Mouse (Mus musculus) lung, embryonic 14.5 days (tissue): ENCODE data around the gene Rcn3. TPM values are rescaled to one million over a fixed set of nuclear protein-coding genes. Genes with fewer than 3 reads are reported as not detected.

Source experiments
- ATAC-seq: fragments of 200-750 bp; cut with Nextera tagmentation; 2 replicates; pipeline ENCODE4 v1.8.0; 2017; ENCODE audit warnings: mild to moderate bottlenecking, moderate TSS enrichment, moderate library complexity; ENCODE audit not compliant: insufficient read depth
- DNase-seq: peaks from one replicate; pipeline ENCODE4 v3.0.0-alpha.2; 2015
- H3K27ac ChIP-seq: fragments of 300-500 bp; sonication (generic); 2 replicates; pipeline ENCODE4 v1.5.1; 2014; ENCODE audit warnings: low read depth, mild to moderate bottlenecking, moderate library complexity
- H3K27me3 ChIP-seq: fragments of 300-500 bp; sonication (generic); 2 replicates; pipeline ENCODE4 v1.6.1; 2014; ENCODE audit warnings: low read length, control low read depth; ENCODE audit not compliant: insufficient read depth
- H3K36me3 ChIP-seq: fragments of 300-500 bp; sonication (generic); 2 replicates; pipeline ENCODE4 v1.6.1; 2014; ENCODE audit warnings: control low read depth; ENCODE audit not compliant: insufficient read depth
- H3K4me1 ChIP-seq: fragments of 300-500 bp; sonication (generic); 2 replicates; pipeline ENCODE4 v1.6.1; 2014; ENCODE audit warnings: antibody characterized with exemption, control low read depth; ENCODE audit not compliant: insufficient read depth
- H3K4me2 ChIP-seq: fragments of 300-500 bp; sonication (generic); 2 replicates; pipeline ENCODE4 v1.6.1; 2014; ENCODE audit warnings: mild to moderate bottlenecking
- H3K4me3 ChIP-seq: fragments of 300-500 bp; sonication (generic); 2 replicates; pipeline ENCODE4 v1.5.1; 2014; ENCODE audit warnings: low read depth, low read length
- H3K9ac ChIP-seq: fragments of 300-500 bp; sonication (generic); 2 replicates; pipeline ENCODE4 v1.6.1; 2014
- H3K9me3 ChIP-seq: fragments of 300-500 bp; sonication (generic); 2 replicates; pipeline ENCODE4 v1.6.1; 2016; ENCODE audit warnings: low read depth, low read length, control low read depth
- CTCF ChIP-seq: IDR thresholded peaks from 2 replicates; pipeline ENCODE4 v1.5.1; 2016; ENCODE audit warnings: antibody characterized with exemption, low read depth
- WGBS: fragments of 180-500 bp; shearing (Covaris S2); extraction: QIAGEN DNeasy Blood & Tissue Kit; methylation state at CpG from one replicate; pipeline ENCODE4 v1.1.7; 2014; 5-methylcytosine and 5-hydroxymethylcytosine counted together
- polyA plus RNA-seq: library from polyadenylated mRNA; unstranded; fragments of >200 nt; fragmentation: Nextera tagmentation; extraction: Ambion mirVana; gene quantifications from 2 replicates; pipeline ENCODE4 v1.2.1, GENCODE M21; 2014

Gene Rcn3
- 344 and 360 TPM in 2 replicates for polyA plus RNA-seq

- Histone ChIP-seq H3K9ac (peak within 1 kb of the TSS; percentile 78), H3K27me3 (no peaks in the 10 kb centered on the region), H3K9me3 (no peaks in the 10 kb centered on the region), H3K4me2 (peak within 1 kb of the TSS; percentile 70), H3K4me1 (peaks cover 10% of the 10 kb centered on the region; the same call in 1 of the 2 replicates), H3K4me3 (peak within 1 kb of the TSS; percentile 52), H3K27ac (peak within 1 kb of the TSS; percentile 91), H3K36me3 (peaks cover 24% of the 10 kb centered on the region)
- ATAC-seq (peak; percentile 95), DNase-seq (peak; percentile 99)
- no peak for TF ChIP-seq CTCF
- WGBS: 0% methylated on average over 16 of the region's 16 CpGs
These were observed at the start of gene Rcn3 for GRCm38 (mm10) chr7:45092048-45092447. Gene Rcn3 (minus strand): TSS chr7:45092221.

- H3K4me2 ChIP-seq: no peak overlapping the region
- no peaks in the 10 kb centered on the region for H3K27me3 ChIP-seq
- TF ChIP-seq CTCF: no peak
- 83% methylated on average over 3 of the region's 3 CpGs for WGBS
- no peak overlapping the region for H3K9ac ChIP-seq
- DNase-seq (no peak), ATAC-seq (no peak)
- H3K4me1 ChIP-seq: no peaks in the 10 kb centered on the region
- H3K4me3 ChIP-seq: no peak overlapping the region
- H3K27ac ChIP-seq: no peak overlapping the region
- no peaks in the 10 kb centered on the region for H3K9me3 ChIP-seq
- peaks cover 46% of the 10 kb centered on the region; the same call in 1 of the 2 replicates for H3K36me3 ChIP-seq
These were observed 49.3 kb upstream of the Rcn3 start for GRCm38 (mm10) chr7:45141319-45141718.

GRCm38 (mm10) chr7:45139904-45140723, 48.1 kb upstream of the Rcn3 start:
- H3K9me3 ChIP-seq: no peaks in the 10 kb centered on the region
- no peak overlapping the region for H3K4me3 ChIP-seq
- peaks cover 2% of the 10 kb centered on the region; the same call in 1 of the 2 replicates for H3K27me3 ChIP-seq
- WGBS: 68% methylated on average over 8 of the region's 8 CpGs
- H3K36me3 ChIP-seq: peaks cover 34% of the 10 kb centered on the region; the same call in 1 of the 2 replicates
- ATAC-seq: no peak
- no peak overlapping the region for H3K27ac ChIP-seq
- no peak for DNase-seq
- no peaks in the 10 kb centered on the region for H3K4me1 ChIP-seq
- H3K4me2 ChIP-seq: no peak overlapping the region
- H3K9ac ChIP-seq: no peak overlapping the region
- no peak for TF ChIP-seq CTCF

- no peak overlapping the region for H3K4me2 ChIP-seq
- H3K4me3 ChIP-seq: no peak overlapping the region
- no peaks in the 10 kb centered on the region for H3K4me1 ChIP-seq
- ATAC-seq (no peak), DNase-seq (no peak)
- peaks cover 4% of the 10 kb centered on the region; the same call in 1 of the 2 replicates for H3K27me3 ChIP-seq
- H3K27ac ChIP-seq: no peak overlapping the region
- WGBS: 93% methylated on average over 1 of the region's 1 CpGs
- peaks cover 22% of the 10 kb centered on the region; the same call in 1 of the 2 replicates for H3K36me3 ChIP-seq
- H3K9ac ChIP-seq: no peak overlapping the region
- TF ChIP-seq CTCF: no peak
- H3K9me3 ChIP-seq: no peaks in the 10 kb centered on the region
These were observed 46.4 kb upstream of the Rcn3 start for GRCm38 (mm10) chr7:45138403-45138802.

- Histone ChIP-seq H3K9ac (no peak overlapping the region), H3K36me3 (peaks cover 12% of the 10 kb centered on the region; the same call in 1 of the 2 replicates), H3K9me3 (no peaks in the 10 kb centered on the region), H3K27ac (no peak overlapping the region), H3K4me2 (no peak overlapping the region), H3K4me3 (no peak overlapping the region), H3K27me3 (peaks cover 4% of the 10 kb centered on the region; the same call in 1 of the 2 replicates), H3K4me1 (no peaks in the 10 kb centered on the region)
- TF ChIP-seq CTCF: no peak
- DNase-seq (no peak), ATAC-seq (no peak)
- 67% methylated on average over 12 of the region's 12 CpGs for WGBS
These were observed 45.4 kb upstream of the Rcn3 start for GRCm38 (mm10) chr7:45137171-45138006.

GRCm38 (mm10) chr7:45135993-45136567, 44.1 kb upstream of the Rcn3 start, which contains the start of the genes Gm45713 and Flt3l:
Gene Gm45713 (minus strand): TSS chr7:45136231.
Gene Flt3l (minus strand): TSS chr7:45136432.
- ATAC-seq (peak; percentile 83), DNase-seq (peak; percentile 96)
- WGBS: 1% methylated on average over 29 of the region's 29 CpGs
- H3K4me2 ChIP-seq: peak within 1 kb of the TSS; percentile 83
- H3K27me3 ChIP-seq: peaks cover 4% of the 10 kb centered on the region; the same call in 1 of the 2 replicates
- no peaks in the 10 kb centered on the region for H3K9me3 ChIP-seq
- TF ChIP-seq CTCF: peak; percentile 98
- H3K4me3 ChIP-seq: peak within 1 kb of the TSS; percentile 42
- no peak within 1 kb of the TSS for H3K27ac ChIP-seq
- peak within 1 kb of the TSS; percentile 45 for H3K9ac ChIP-seq
- no peaks in the 10 kb centered on the region for H3K4me1 ChIP-seq
- H3K36me3 ChIP-seq: no peaks in the 10 kb centered on the region
